Mouse (Mus musculus) heart, postnatal 0 days (tissue): ENCODE data around the gene Fam227b.

Experiments used
- CTCF ChIP-seq: IDR thresholded peaks from 2 replicates; pipeline ENCODE4 v1.5.1; 2016; ENCODE audit warnings: antibody characterized with exemption, control low read depth, low read depth
- EP300 ChIP-seq: IDR thresholded peaks from 2 replicates; pipeline ENCODE4 v1.6.1; 2016; ENCODE audit warnings: antibody characterized with exemption, low read depth

- TF ChIP-seq CTCF (no peak), EP300 (no peak)
Measured at GRCm38 (mm10) chr2:126073744-126074143, 78.1 kb downstream of the Fam227b start.
